Mouse (Mus musculus): ENCODE results near the gene Msantd2. TPM values are rescaled to one million over a fixed set of nuclear protein-coding genes. Genes with fewer than 3 reads are reported as not detected.

Gene Msantd2
- polyA plus RNA-seq (2015; fragmentation: Nextera tagmentation; extraction: Ambion mirVana), result 26.1 and 26.9 TPM in 2 replicates

- Histone ChIP-seq H3K4me1 (peaks cover 19% of the 10 kb centered on the region), H3K27ac (peak within 1 kb of the TSS; percentile 100), H3K36me3 (no peaks in the 10 kb centered on the region), H3K4me2 (peak within 1 kb of the TSS; percentile 85), H3K27me3 (no peaks in the 10 kb centered on the region), H3K9me3 (no peaks in the 10 kb centered on the region), H3K9ac (peak within 1 kb of the TSS; percentile 92), H3K4me3 (peak within 1 kb of the TSS; percentile 96)
- ATAC-seq (ENCODE audit: borderline replicate concordance, extremely low read depth, low FRiP score, low TSS enrichment), result peak; percentile 97
- under 1% methylated on average over 44 of the region's 44 CpGs for WGBS
Observed at GRCm38 (mm10) chr9:37488611-37489396, at the start of gene Msantd2. TSS of gene Msantd2 (plus strand) at chr9:37489319.

- H3K27me3 ChIP-seq, result peaks cover 67% of the 10 kb centered on the region
- no peak overlapping the region for H3K4me3 ChIP-seq
- peaks cover 22% of the 10 kb centered on the region for H3K4me1 ChIP-seq
- 7% methylated on average over 5 of the region's 5 CpGs for WGBS
- H3K27ac ChIP-seq, result no peak overlapping the region
- H3K4me2 ChIP-seq, result no peak overlapping the region
- no peaks in the 10 kb centered on the region for H3K36me3 ChIP-seq
- no peak for ATAC-seq (ENCODE audit: borderline replicate concordance, extremely low read depth, low FRiP score, low TSS enrichment)
- H3K9ac ChIP-seq, result no peak overlapping the region
- no peaks in the 10 kb centered on the region for H3K9me3 ChIP-seq
Observed at GRCm38 (mm10) chr9:37452401-37452800, 36.7 kb upstream of the Msantd2 start.

DNA sequence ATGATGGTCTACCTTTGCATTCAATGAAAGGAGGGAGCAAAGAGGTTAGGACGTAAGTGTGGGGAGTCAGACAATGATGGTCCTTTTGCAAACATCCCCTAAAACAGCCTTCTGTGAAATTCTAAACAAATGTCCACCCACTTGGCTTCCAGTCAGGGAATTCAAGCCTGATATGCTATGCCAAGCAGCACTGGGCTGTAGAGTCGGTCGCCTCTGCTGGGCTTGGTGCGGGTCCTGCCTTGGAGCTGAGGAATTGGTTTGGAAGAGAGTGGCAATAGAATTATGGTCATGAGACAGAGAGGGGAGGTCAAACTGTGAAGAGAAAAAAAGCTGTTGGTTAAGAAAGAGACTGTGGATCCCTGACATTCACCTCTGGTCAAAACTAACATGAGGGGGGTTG is 35.8 kb upstream of the Msantd2 start:
- Histone ChIP-seq H3K27ac (no peak overlapping the region), H3K9ac (no peak overlapping the region), H3K4me1 (peaks cover 22% of the 10 kb centered on the region), H3K27me3 (peaks cover 76% of the 10 kb centered on the region), H3K36me3 (no peaks in the 10 kb centered on the region), H3K4me2 (no peak overlapping the region), H3K9me3 (no peaks in the 10 kb centered on the region), H3K4me3 (no peak overlapping the region)
- ATAC-seq (ENCODE audit: borderline replicate concordance, extremely low read depth, low FRiP score, low TSS enrichment), result peak; percentile 55; the same call in 1 of the 2 replicates
- 24% methylated on average over 4 of the region's 4 CpGs for WGBS

DNA sequence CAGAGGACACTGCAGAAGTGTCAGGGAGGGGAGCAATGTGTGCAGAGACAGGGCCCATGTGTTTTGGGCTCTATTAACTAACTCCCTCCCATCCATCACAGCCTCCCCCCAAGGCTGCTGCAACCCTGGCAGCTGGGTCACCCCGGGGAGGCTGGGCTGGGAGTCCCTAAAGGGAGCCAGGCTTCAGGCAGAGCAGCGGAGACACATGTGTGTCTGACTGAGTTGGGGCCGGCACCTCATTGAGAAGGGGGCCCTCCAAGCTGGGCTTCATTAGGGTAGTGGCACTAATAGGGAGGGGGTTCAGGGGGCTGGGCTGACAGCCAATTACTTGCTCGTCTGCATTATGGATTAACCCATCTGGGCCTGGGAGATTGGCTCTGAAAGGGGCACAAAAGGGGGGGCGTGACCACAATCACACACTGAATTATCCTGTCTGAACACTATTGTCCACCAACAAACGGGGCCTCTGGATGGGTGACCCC is 35.1 kb upstream of the Msantd2 start:
- peak; percentile 77 for ATAC-seq (ENCODE audit: borderline replicate concordance, extremely low read depth, low FRiP score, low TSS enrichment)
- 11% methylated on average over 6 of the region's 6 CpGs for WGBS
- Histone ChIP-seq H3K27me3 (peaks cover 83% of the 10 kb centered on the region), H3K4me1 (peaks cover 22% of the 10 kb centered on the region), H3K36me3 (no peaks in the 10 kb centered on the region), H3K4me2 (no peak overlapping the region), H3K9me3 (no peaks in the 10 kb centered on the region), H3K27ac (no peak overlapping the region), H3K4me3 (no peak overlapping the region), H3K9ac (no peak overlapping the region)

DNA sequence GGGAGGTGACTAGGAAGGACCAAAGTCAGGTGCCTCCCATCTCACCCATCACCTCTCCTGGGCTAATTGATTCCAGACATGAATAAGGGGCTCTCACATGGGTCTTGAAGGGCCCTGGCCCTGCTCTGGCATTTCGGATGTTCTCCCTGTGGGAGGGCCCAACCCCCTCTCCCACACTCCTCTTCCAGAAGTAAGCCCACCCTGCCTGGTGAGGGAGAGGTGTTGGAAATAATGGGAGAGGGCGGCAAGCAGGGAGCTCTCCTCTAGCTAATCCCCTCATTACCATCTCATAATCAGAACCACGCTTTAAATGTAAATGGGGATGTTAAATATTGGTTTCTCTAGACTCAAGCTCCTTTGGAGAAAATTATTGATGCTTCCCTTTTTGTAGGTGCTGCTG is 34.1 kb upstream of the Msantd2 start:
- Histone ChIP-seq H3K36me3 (no peaks in the 10 kb centered on the region), H3K4me1 (peaks cover 25% of the 10 kb centered on the region), H3K9ac (no peak overlapping the region), H3K27ac (no peak overlapping the region), H3K4me2 (no peak overlapping the region), H3K9me3 (no peaks in the 10 kb centered on the region), H3K4me3 (no peak overlapping the region), H3K27me3 (peaks cover 90% of the 10 kb centered on the region)
- no peak for ATAC-seq (ENCODE audit: borderline replicate concordance, extremely low read depth, low FRiP score, low TSS enrichment)
- 19% methylated on average over 3 of the region's 3 CpGs for WGBS

GRCm38 (mm10) chr9:37455868-37456267 is 33.3 kb upstream of the Msantd2 start:
- Histone ChIP-seq H3K27me3 (peaks cover 95% of the 10 kb centered on the region), H3K4me2 (no peak overlapping the region), H3K36me3 (no peaks in the 10 kb centered on the region), H3K9me3 (no peaks in the 10 kb centered on the region), H3K9ac (no peak overlapping the region), H3K4me1 (peaks cover 34% of the 10 kb centered on the region), H3K27ac (no peak overlapping the region), H3K4me3 (no peak overlapping the region)
- no peak for ATAC-seq (ENCODE audit: borderline replicate concordance, extremely low read depth, low FRiP score, low TSS enrichment)
- WGBS, result 5% methylated on average over 8 of the region's 8 CpGs

DNA sequence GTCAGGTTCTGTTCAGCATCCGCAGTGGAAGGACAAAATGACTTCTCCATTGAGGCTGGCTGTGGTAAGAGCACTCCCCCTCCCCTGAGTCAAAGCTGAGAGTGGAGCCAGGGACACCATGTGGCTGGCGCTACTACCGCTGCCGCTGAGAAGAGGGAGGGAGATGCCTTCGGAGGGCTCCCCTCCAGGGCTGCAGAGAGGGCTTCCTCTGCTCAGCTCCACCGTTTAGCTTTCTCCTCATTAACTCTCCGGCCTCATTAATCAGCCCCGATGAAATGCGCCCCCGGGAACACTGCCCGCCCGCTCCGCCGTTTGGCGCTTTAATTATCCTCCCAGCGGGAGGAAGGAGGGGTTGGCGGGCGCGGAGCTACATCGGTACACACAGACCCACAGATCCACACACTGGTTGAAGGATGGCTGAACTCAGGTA is 32.6 kb upstream of the Msantd2 start:
- H3K27ac ChIP-seq, result no peak overlapping the region
- H3K27me3 ChIP-seq, result peaks cover 99% of the 10 kb centered on the region
- WGBS, result under 1% methylated on average over 19 of the region's 20 CpGs
- peak; percentile 23; the same call in 1 of the 2 replicates for ATAC-seq (ENCODE audit: borderline replicate concordance, extremely low read depth, low FRiP score, low TSS enrichment)
- no peak overlapping the region for H3K9ac ChIP-seq
- peak overlapping the region; percentile 19 for H3K4me3 ChIP-seq
- no peaks in the 10 kb centered on the region for H3K36me3 ChIP-seq
- H3K4me2 ChIP-seq, result peak overlapping the region; percentile 54
- H3K4me1 ChIP-seq, result peaks cover 35% of the 10 kb centered on the region
- no peaks in the 10 kb centered on the region for H3K9me3 ChIP-seq

- no peaks in the 10 kb centered on the region for H3K9me3 ChIP-seq
- H3K36me3 ChIP-seq, result no peaks in the 10 kb centered on the region
- H3K4me1 ChIP-seq, result peaks cover 35% of the 10 kb centered on the region
- H3K4me2 ChIP-seq, result no peak overlapping the region
- no peak for ATAC-seq (ENCODE audit: borderline replicate concordance, extremely low read depth, low FRiP score, low TSS enrichment)
- H3K4me3 ChIP-seq, result no peak overlapping the region
- 78% methylated on average over 1 of the region's 1 CpGs for WGBS
- no peak overlapping the region for H3K27ac ChIP-seq
- no peak overlapping the region for H3K9ac ChIP-seq
- H3K27me3 ChIP-seq, result peaks cover 99% of the 10 kb centered on the region
Observed at GRCm38 (mm10) chr9:37457151-37457550, 32.0 kb upstream of the Msantd2 start.

GRCm38 (mm10) chr9:37459665-37460042 is 29.5 kb upstream of the Msantd2 start:
- H3K9ac ChIP-seq, result no peak overlapping the region
- no peak for ATAC-seq (ENCODE audit: borderline replicate concordance, extremely low read depth, low FRiP score, low TSS enrichment)
- H3K4me1 ChIP-seq, result peaks cover 24% of the 10 kb centered on the region
- H3K9me3 ChIP-seq, result no peaks in the 10 kb centered on the region
- no peaks in the 10 kb centered on the region for H3K36me3 ChIP-seq
- H3K27me3 ChIP-seq, result peaks cover 86% of the 10 kb centered on the region
- H3K27ac ChIP-seq, result no peak overlapping the region
- H3K4me2 ChIP-seq, result peak overlapping the region; percentile 96
- H3K4me3 ChIP-seq, result peak overlapping the region; percentile 46
- 2% methylated on average over 9 of the region's 9 CpGs for WGBS

- under 1% methylated on average over 70 of the region's 81 CpGs for WGBS
- H3K4me3 ChIP-seq, result peak overlapping the region; percentile 46
- H3K9ac ChIP-seq, result 0 out of 2 replicates have a peak overlapping the region, but pooled peaks have one; percentile 18
- H3K27ac ChIP-seq, result no peak overlapping the region
- H3K27me3 ChIP-seq, result peaks cover 80% of the 10 kb centered on the region
- peak overlapping the region; percentile 96 for H3K4me2 ChIP-seq
- no peaks in the 10 kb centered on the region for H3K36me3 ChIP-seq
- no peaks in the 10 kb centered on the region for H3K9me3 ChIP-seq
- H3K4me1 ChIP-seq, result peaks cover 24% of the 10 kb centered on the region
- ATAC-seq (ENCODE audit: borderline replicate concordance, extremely low read depth, low FRiP score, low TSS enrichment), result peak; percentile 64; the same call in 1 of the 2 replicates
Observed at GRCm38 (mm10) chr9:37460043-37460960, 28.8 kb upstream of the Msantd2 start.

GRCm38 (mm10) chr9:37460961-37461340 is 28.2 kb upstream of the Msantd2 start:
- Histone ChIP-seq H3K27me3 (peaks cover 73% of the 10 kb centered on the region), H3K4me3 (peak overlapping the region; percentile 46), H3K9ac (no peak overlapping the region), H3K36me3 (no peaks in the 10 kb centered on the region), H3K4me1 (peaks cover 22% of the 10 kb centered on the region), H3K27ac (no peak overlapping the region), H3K4me2 (peak overlapping the region; percentile 96), H3K9me3 (no peaks in the 10 kb centered on the region)
- ATAC-seq (ENCODE audit: borderline replicate concordance, extremely low read depth, low FRiP score, low TSS enrichment), result no peak
- 13% methylated on average over 5 of the region's 5 CpGs for WGBS
